Mouse (Mus musculus) lung, postnatal 25 days (tissue): Measurements from ENCODE around the gene Tmem192.
"Not testable (repeated sequence)": the region's sequence is repeated elsewhere in the genome, so short reads cannot be mapped to it uniquely, and the experiment has no call there.

Experiments used
- DNase-seq: peaks from one replicate; pipeline ENCODE4 v3.0.0; 2022; ENCODE audit warnings: low spot score

Gene Tmem192

DNA sequence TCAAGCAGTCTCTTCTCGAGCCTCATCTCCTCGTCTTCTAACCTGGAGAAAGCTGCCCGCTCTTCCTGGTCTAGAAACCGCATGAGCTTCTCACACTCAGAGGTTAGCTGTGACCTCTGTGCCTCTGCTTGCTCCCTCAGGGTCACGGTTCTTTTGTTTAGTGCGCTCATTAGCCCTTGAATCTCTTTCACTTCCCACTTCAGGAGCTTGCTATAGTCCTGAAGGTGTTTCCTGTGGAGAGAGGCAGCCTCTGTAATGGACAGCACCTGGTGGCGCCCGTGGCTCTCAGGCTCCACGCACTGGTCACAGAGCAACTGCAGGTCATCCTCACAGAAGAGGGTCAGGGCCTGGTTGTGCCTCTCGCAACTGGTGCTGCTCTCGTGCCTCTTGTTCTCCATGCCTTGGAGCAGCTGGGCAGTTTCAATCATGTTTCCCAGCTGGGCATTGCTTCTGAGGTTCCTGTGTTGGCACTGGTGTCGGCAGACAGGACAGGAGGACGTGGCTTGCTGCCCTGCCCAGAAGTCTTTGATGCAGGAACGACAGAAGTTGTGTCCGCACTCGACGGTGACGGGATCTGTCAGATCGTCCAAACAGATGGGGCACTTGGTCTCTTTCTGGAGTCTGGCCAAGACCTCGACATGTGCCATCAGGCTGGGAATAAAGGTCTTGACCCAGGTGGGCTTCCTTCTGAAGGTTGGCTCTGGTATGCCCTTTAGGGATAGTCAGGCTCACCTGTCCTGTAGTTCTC lies 36.3 kb downstream of the Tmem192 start:
- DNase-seq: no peak

DNA sequence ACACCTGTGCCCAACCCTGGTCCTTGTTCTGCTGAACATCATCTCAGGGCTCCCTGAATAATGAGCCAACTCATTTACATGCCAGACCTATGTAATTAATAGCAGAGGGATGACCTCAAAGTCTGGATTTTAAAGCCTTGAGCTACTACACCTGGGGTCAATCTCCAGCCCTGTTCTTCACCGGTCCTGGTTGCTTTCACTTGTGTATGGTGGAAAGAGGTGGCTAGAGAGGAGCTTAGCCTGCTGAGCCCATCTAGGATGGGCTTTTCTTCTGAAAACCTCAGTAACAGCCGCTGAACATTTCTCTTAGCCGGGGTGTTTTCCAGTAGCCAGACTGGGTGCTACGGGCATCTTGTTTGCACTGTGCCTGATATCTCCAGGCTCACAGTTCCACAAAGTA lies 40.7 kb downstream of the Tmem192 start, which contains the start of gene Trim75:
TSS of gene Trim75 (minus strand) at position 101 of the 400 bp plus-strand sequence.
- no peak for DNase-seq

DNA sequence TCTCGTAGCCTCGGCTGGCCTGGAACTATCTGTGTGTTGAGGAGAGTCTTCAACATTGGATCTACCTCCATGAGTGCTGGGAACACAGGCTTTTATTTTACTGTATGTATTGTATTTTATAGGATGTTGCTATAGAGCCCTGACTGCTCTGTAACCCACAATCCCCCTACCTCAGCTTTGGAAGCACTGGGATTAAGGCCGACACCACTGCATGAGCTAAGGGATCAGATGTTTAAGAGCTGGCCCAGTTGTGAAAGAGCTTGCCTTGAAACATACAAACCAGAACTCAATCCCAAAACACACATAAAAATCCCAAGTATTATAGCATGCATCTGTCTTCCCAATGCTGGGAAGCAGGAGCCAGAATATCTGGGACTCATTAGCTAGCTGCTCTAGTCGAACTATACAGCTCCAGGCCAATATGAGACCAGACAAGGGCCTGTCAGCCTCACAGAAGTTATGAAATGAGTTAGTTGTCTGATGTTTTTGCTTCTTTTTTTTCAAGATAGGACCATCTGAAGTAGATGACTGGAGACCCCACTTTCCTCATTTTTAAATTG lies 51.9 kb downstream of the Tmem192 start:
- no peak for DNase-seq

DNA sequence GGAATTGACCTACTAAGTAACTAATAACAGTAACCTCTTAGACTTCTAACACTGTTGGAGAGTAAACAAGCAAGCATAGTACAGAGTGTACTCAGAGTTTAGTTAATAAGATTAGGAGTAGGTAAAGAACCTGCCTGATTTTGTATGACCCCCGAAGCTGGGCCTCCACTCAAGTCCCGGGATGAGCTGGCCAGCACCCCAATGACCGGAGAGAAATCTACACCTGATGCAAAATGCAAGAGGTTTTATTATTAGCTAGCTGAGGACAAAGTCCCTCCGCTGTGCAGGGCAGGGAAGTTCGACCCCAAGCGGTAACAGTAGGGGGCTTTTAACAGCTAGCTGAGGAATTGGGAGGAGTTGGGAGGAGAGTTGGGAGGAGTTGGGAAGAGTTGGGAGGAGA lies 60.6 kb downstream of the Tmem192 start:
- not testable (repeated sequence) for DNase-seq

DNA sequence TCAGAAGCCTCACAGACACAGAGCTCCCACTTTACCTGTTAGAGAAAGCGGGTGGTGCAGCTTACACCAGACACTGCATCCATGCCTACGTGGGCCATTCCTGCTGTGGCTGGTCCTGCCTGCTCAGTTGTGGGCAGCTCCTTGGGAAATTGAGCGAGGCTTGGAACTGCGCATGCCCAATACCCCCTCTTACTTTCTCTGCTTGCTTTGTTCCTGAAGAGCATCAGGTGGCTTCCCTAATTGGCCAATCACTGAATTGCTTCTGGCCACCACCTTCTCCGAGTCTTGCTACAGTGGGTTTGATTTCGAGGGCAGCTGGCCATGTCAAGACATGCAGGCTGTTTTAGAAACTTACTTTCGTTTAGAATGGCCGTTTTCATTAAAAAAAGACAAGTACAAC lies 71.4 kb downstream of the Tmem192 start, which contains the start of the genes Trim61 and Trim60:
TSS of gene Trim61 (minus strand) at position 101 of the 400 bp plus-strand sequence.
TSS of gene Trim60 (minus strand) at position 162 of the 400 bp plus-strand sequence.
- no peak for DNase-seq
